Mouse (Mus musculus) lung, embryonic 14.5 days (tissue): ENCODE measurements at regions not wholly inside any gene's neighbourhood (a gene's known extent, or its start where the extent isn't known, plus 50 kb on each side); places are given as distances from the start of the nearest gene placed in this dataset.
A peak's percentile ranks its signal among the peaks of the same experiment; 100 is the strongest.

ENCODE experiments used
- ATAC-seq: fragments of 200-750 bp; cut with Nextera tagmentation; 2 replicates; pipeline ENCODE4 v1.8.0; 2017; ENCODE audit warnings: mild to moderate bottlenecking, moderate TSS enrichment, moderate library complexity; ENCODE audit not compliant: insufficient read depth
- DNase-seq: peaks from one replicate; pipeline ENCODE4 v3.0.0-alpha.2; 2015
- H3K27ac ChIP-seq: fragments of 300-500 bp; sonication (generic); 2 replicates; pipeline ENCODE4 v1.5.1; 2014; ENCODE audit warnings: low read depth, mild to moderate bottlenecking, moderate library complexity
- H3K27me3 ChIP-seq: fragments of 300-500 bp; sonication (generic); 2 replicates; pipeline ENCODE4 v1.6.1; 2014; ENCODE audit warnings: low read length, control low read depth; ENCODE audit not compliant: insufficient read depth
- H3K36me3 ChIP-seq: fragments of 300-500 bp; sonication (generic); 2 replicates; pipeline ENCODE4 v1.6.1; 2014; ENCODE audit warnings: control low read depth; ENCODE audit not compliant: insufficient read depth
- H3K4me1 ChIP-seq: fragments of 300-500 bp; sonication (generic); 2 replicates; pipeline ENCODE4 v1.6.1; 2014; ENCODE audit warnings: antibody characterized with exemption, control low read depth; ENCODE audit not compliant: insufficient read depth
- H3K4me2 ChIP-seq: fragments of 300-500 bp; sonication (generic); 2 replicates; pipeline ENCODE4 v1.6.1; 2014; ENCODE audit warnings: mild to moderate bottlenecking
- H3K4me3 ChIP-seq: fragments of 300-500 bp; sonication (generic); 2 replicates; pipeline ENCODE4 v1.5.1; 2014; ENCODE audit warnings: low read depth, low read length
- H3K9ac ChIP-seq: fragments of 300-500 bp; sonication (generic); 2 replicates; pipeline ENCODE4 v1.6.1; 2014
- H3K9me3 ChIP-seq: fragments of 300-500 bp; sonication (generic); 2 replicates; pipeline ENCODE4 v1.6.1; 2016; ENCODE audit warnings: low read depth, low read length, control low read depth
- CTCF ChIP-seq: IDR thresholded peaks from 2 replicates; pipeline ENCODE4 v1.5.1; 2016; ENCODE audit warnings: antibody characterized with exemption, low read depth
- WGBS: fragments of 180-500 bp; shearing (Covaris S2); extraction: QIAGEN DNeasy Blood & Tissue Kit; methylation state at CpG from one replicate; pipeline ENCODE4 v1.1.7; 2014; 5-methylcytosine and 5-hydroxymethylcytosine counted together

- DNase-seq (no peak), ATAC-seq (no peak)
- no peak overlapping the region for H3K4me2 ChIP-seq
- H3K27me3 ChIP-seq, result no peaks in the 10 kb centered on the region
- no peaks in the 10 kb centered on the region for H3K9me3 ChIP-seq
- H3K9ac ChIP-seq, result no peak overlapping the region
- H3K36me3 ChIP-seq, result no peaks in the 10 kb centered on the region
- H3K4me3 ChIP-seq, result no peak overlapping the region
- no peak overlapping the region for H3K27ac ChIP-seq
- 82% methylated on average over 7 of the region's 7 CpGs for WGBS
- no peaks in the 10 kb centered on the region for H3K4me1 ChIP-seq
- TF ChIP-seq CTCF, result no peak
Observed at GRCm38 (mm10) chr1:92325281-92325680, 129.8 kb upstream of the Hdac4 start.

GRCm38 (mm10) chr1:92324091-92324950 is 128.8 kb upstream of the Hdac4 start:
- DNase-seq (no peak), ATAC-seq (no peak)
- no peak overlapping the region for H3K27ac ChIP-seq
- no peaks in the 10 kb centered on the region for H3K9me3 ChIP-seq
- no peaks in the 10 kb centered on the region for H3K36me3 ChIP-seq
- no peak overlapping the region for H3K4me2 ChIP-seq
- WGBS, result 50% methylated on average over 14 of the region's 14 CpGs
- no peak overlapping the region for H3K9ac ChIP-seq
- TF ChIP-seq CTCF, result no peak
- H3K4me1 ChIP-seq, result no peaks in the 10 kb centered on the region
- H3K4me3 ChIP-seq, result no peak overlapping the region
- no peaks in the 10 kb centered on the region for H3K27me3 ChIP-seq

- TF ChIP-seq CTCF, result no peak
- no peaks in the 10 kb centered on the region for H3K36me3 ChIP-seq
- no peaks in the 10 kb centered on the region for H3K9me3 ChIP-seq
- DNase-seq, result no peak
- H3K4me1 ChIP-seq, result 0 out of 2 replicates have a peak, but pooled peaks cover 3% of the 10 kb centered on the region
- WGBS, result 82% methylated on average over 4 of the region's 4 CpGs
- no peak overlapping the region for H3K4me3 ChIP-seq
- no peak overlapping the region for H3K27ac ChIP-seq
- H3K27me3 ChIP-seq, result no peaks in the 10 kb centered on the region
- H3K9ac ChIP-seq, result no peak overlapping the region
- H3K4me2 ChIP-seq, result no peak overlapping the region
- no peak for ATAC-seq
Observed at GRCm38 (mm10) chr1:92317131-92317530, 121.6 kb upstream of the Hdac4 start.

- no peaks in the 10 kb centered on the region for H3K36me3 ChIP-seq
- DNase-seq (peak; percentile 37), ATAC-seq (peak; percentile 60; the same call in 1 of the 2 replicates)
- peak overlapping the region; percentile 40 for H3K4me2 ChIP-seq
- H3K4me1 ChIP-seq, result 0 out of 2 replicates have a peak, but pooled peaks cover 3% of the 10 kb centered on the region
- no peaks in the 10 kb centered on the region for H3K27me3 ChIP-seq
- H3K9me3 ChIP-seq, result no peaks in the 10 kb centered on the region
- WGBS, result 10% methylated on average over 10 of the region's 10 CpGs
- H3K9ac ChIP-seq, result no peak overlapping the region
- no peak for TF ChIP-seq CTCF
- no peak overlapping the region for H3K4me3 ChIP-seq
- H3K27ac ChIP-seq, result no peak overlapping the region
Observed at GRCm38 (mm10) chr1:92316191-92316723, 120.8 kb upstream of the Hdac4 start.

GRCm38 (mm10) chr1:92313001-92313597 is 117.6 kb upstream of the Hdac4 start:
- ATAC-seq (no peak), DNase-seq (no peak)
- Histone ChIP-seq H3K4me1 (0 out of 2 replicates have a peak, but pooled peaks cover 3% of the 10 kb centered on the region), H3K9ac (no peak overlapping the region), H3K27me3 (no peaks in the 10 kb centered on the region), H3K36me3 (no peaks in the 10 kb centered on the region), H3K4me2 (no peak overlapping the region), H3K9me3 (no peaks in the 10 kb centered on the region), H3K4me3 (no peak overlapping the region), H3K27ac (no peak overlapping the region)
- WGBS, result 71% methylated on average over 16 of the region's 16 CpGs
- no peak for TF ChIP-seq CTCF

GRCm38 (mm10) chr1:92309883-92310282 is 114.4 kb upstream of the Hdac4 start:
- 64% methylated on average over 2 of the region's 2 CpGs for WGBS
- H3K4me1 ChIP-seq, result no peaks in the 10 kb centered on the region
- no peak for ATAC-seq

GRCm38 (mm10) chr1:92309381-92309780 is 113.9 kb upstream of the Hdac4 start:
- Histone ChIP-seq H3K36me3 (no peaks in the 10 kb centered on the region), H3K4me3 (no peak overlapping the region), H3K27me3 (no peaks in the 10 kb centered on the region), H3K4me1 (no peaks in the 10 kb centered on the region), H3K4me2 (no peak overlapping the region), H3K27ac (no peak overlapping the region), H3K9me3 (peaks cover 6% of the 10 kb centered on the region; the same call in 1 of the 2 replicates), H3K9ac (no peak overlapping the region)
- ATAC-seq (no peak), DNase-seq (no peak)
- 86% methylated on average over 6 of the region's 6 CpGs for WGBS
- TF ChIP-seq CTCF, result no peak

More at GRCm38 (mm10) chr1:92309883-92310282, 114.4 kb upstream of the Hdac4 start:
- Histone ChIP-seq H3K27ac (no peak overlapping the region), H3K4me2 (no peak overlapping the region), H3K4me3 (no peak overlapping the region), H3K27me3 (no peaks in the 10 kb centered on the region), H3K9me3 (peaks cover 6% of the 10 kb centered on the region; the same call in 1 of the 2 replicates), H3K36me3 (no peaks in the 10 kb centered on the region), H3K9ac (no peak overlapping the region)
- no peak for DNase-seq
- TF ChIP-seq CTCF, result no peak
